Mouse (Mus musculus) c-Kit-positive CD71-positive TER-119-negative erythroid progenitor cells, embryonic 14.5 days (primary cell): ENCODE results near the gene Gm10668.
"Not testable (repeated sequence)": the region's sequence is repeated elsewhere in the genome, so short reads cannot be mapped to it uniquely, and the experiment has no call there.

Source experiments
- DNase-seq: peaks from one replicate; pipeline ENCODE4 v3.0.0-alpha.2; 2013; ENCODE audit warnings: low read depth

Gene Gm10668

GRCm38 (mm10) chr7:20730524-20730923, at the start of gene Gm10668:
Gene Gm10668 (minus strand): TSS chr7:20730624.
- DNase-seq: not testable (repeated sequence)

- not testable (repeated sequence) for DNase-seq
Measured at GRCm38 (mm10) chr7:20770885-20771284, 40.5 kb upstream of the Gm10668 start, which contains the start of gene Vmn1r112. Gene Vmn1r112 (plus strand): TSS chr7:20771185.

GRCm38 (mm10) chr7:20703116-20703515, 27.3 kb downstream of the Gm10668 start, which contains the start of gene Vmn1r111:
Gene Vmn1r111 (minus strand): TSS chr7:20703216.
- not testable (repeated sequence) for DNase-seq
